Mouse (Mus musculus) spleen, adult 2 months (tissue): ENCODE results near the gene Macrod2.

Experiments
- CTCF ChIP-seq: fragments of 200-500 bp; IDR thresholded peaks from 2 replicates; pipeline ENCODE4 v1.5.1; 2011; ENCODE audit warnings: mild to moderate bottlenecking, inconsistent platforms; ENCODE audit not compliant: insufficient read depth, insufficient read length, insufficient replicate concordance; ENCODE audit errors: extremely low read depth
- POLR2A ChIP-seq: fragments of 200-500 bp; IDR thresholded peaks from 2 replicates; pipeline ENCODE4 v1.6.1; 2011; ENCODE audit warnings: low read depth, low read length, inconsistent platforms

GRCm38 (mm10) chr2:141463946-141464345 is 1068.8 kb downstream of the Macrod2 start:
- TF ChIP-seq POLR2A (no peak), CTCF (no peak)
